Mouse (Mus musculus) cerebellum, postnatal 10 days (tissue): ENCODE data around the gene Hat1.
A peak's percentile ranks its signal among the peaks of the same experiment; 100 is the strongest.

ENCODE experiments used
- DNase-seq, 2 experiments: peaks; one replicate each; pipeline ENCODE4 v3.0.0; 2021; ENCODE audit warnings: mixed read lengths in 2 of 2

Gene Hat1

GRCm38 (mm10) chr2:71377426-71377825, 11.3 kb upstream of the Hat1 start:
- DNase-seq = no peak

- DNase-seq = no peak
These were observed 6.8 kb upstream of the Hat1 start for GRCm38 (mm10) chr2:71381962-71382361.

- no peak for DNase-seq
These were observed 4.9 kb upstream of the Hat1 start for GRCm38 (mm10) chr2:71383890-71384289.

GRCm38 (mm10) chr2:71387766-71388165, 992 bp upstream of the Hat1 start:
- DNase-seq = peak in 1 of 2 experiments; percentile 8

- no peak for DNase-seq
These were observed 1.1 kb downstream of the Hat1 start for GRCm38 (mm10) chr2:71389864-71390263.

- DNase-seq = no peak
These were observed 16.9 kb downstream of the Hat1 start for GRCm38 (mm10) chr2:71405613-71406012.

GRCm38 (mm10) chr2:71418760-71419280, 30.1 kb downstream of the Hat1 start:
- no peak for DNase-seq

GRCm38 (mm10) chr2:71419408-71419807, 30.6 kb downstream of the Hat1 start:
- DNase-seq = no peak

GRCm38 (mm10) chr2:71420895-71421425, 32.2 kb downstream of the Hat1 start:
- no peak for DNase-seq

GRCm38 (mm10) chr2:71424545-71424944, 35.8 kb downstream of the Hat1 start:
- DNase-seq = no peak

GRCm38 (mm10) chr2:71435440-71435839, 46.7 kb downstream of the Hat1 start:
- DNase-seq = no peak

- DNase-seq = no peak
These were observed 54.6 kb downstream of the Hat1 start for GRCm38 (mm10) chr2:71443376-71443775.

- no peak for DNase-seq
These were observed 56.9 kb downstream of the Hat1 start for GRCm38 (mm10) chr2:71445536-71446196.

- DNase-seq = no peak
These were observed 60.8 kb downstream of the Hat1 start for GRCm38 (mm10) chr2:71449604-71450003.

GRCm38 (mm10) chr2:71451761-71452160, 63.0 kb downstream of the Hat1 start:
- no peak for DNase-seq

GRCm38 (mm10) chr2:71453161-71453916, 64.6 kb downstream of the Hat1 start, which contains the start of gene Metap1d:
Gene Metap1d, plus strand, starts transcription at chr2:71453276.
- DNase-seq = peak; percentile 98 to 99

- DNase-seq = no peak
These were observed 65.1 kb downstream of the Hat1 start for GRCm38 (mm10) chr2:71453917-71454260.

- DNase-seq = no peak
These were observed 69.9 kb downstream of the Hat1 start for GRCm38 (mm10) chr2:71458624-71459023.

- DNase-seq = no peak
These were observed 70.9 kb downstream of the Hat1 start for GRCm38 (mm10) chr2:71459659-71460058.

- DNase-seq = no peak
These were observed 72.4 kb downstream of the Hat1 start for GRCm38 (mm10) chr2:71461139-71461538.

GRCm38 (mm10) chr2:71461589-71461988, 72.8 kb downstream of the Hat1 start:
- no peak for DNase-seq

- no peak for DNase-seq
These were observed 73.3 kb downstream of the Hat1 start for GRCm38 (mm10) chr2:71462066-71462465.

GRCm38 (mm10) chr2:71462553-71462952, 73.8 kb downstream of the Hat1 start:
- no peak for DNase-seq

- DNase-seq = peak; percentile 38 to 47
These were observed 77.3 kb downstream of the Hat1 start for GRCm38 (mm10) chr2:71466103-71466502.
